Mouse (Mus musculus) ZHBTc4 (cell line): Measurements from ENCODE around the gene Gm5891.
"Not testable (repeated sequence)": the region's sequence is repeated elsewhere in the genome, so short reads cannot be mapped to it uniquely, and the experiment has no call there.

Source experiments
- DNase-seq: peaks from one replicate; pipeline ENCODE4 v3.0.0-alpha.2; 2011; ENCODE audit warnings: low read depth, low spot score

The Gm5891 gene

DNA sequence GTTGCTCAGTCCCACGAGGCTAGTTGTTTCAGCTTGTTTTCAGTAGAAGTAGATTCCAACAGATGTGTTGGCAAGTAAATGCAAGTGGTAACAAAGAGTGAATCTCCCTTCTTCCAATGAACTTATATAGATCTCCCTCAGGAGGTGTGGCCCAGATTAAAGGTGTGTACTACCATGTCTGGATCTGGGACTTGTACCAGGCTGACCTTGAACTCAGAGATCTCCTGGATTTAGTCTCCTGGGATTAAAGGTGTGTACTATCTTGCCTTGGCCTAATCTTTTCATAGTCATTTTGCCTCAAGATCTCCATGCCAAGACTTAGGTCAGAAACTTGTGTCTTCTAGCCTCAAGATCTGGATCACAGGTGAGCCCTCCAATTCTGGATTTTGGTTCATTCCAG lies at the start of gene Gm5891:
Gm5891 (minus strand) TSS at position 101 of the 400 bp plus-strand sequence.
- DNase-seq, result not testable (repeated sequence)
